Mouse (Mus musculus): ENCODE measurements around the gene Higd1b. TPM values are rescaled to one million over a fixed set of nuclear protein-coding genes. Genes with fewer than 3 reads are reported as not detected.

Gene Higd1b
- total and polyA plus RNA-seq, 2 experiments, result not detected

GRCm38 (mm10) chr11:102820432-102820831 lies 15.2 kb upstream of the Higd1b start:
- Histone ChIP-seq H3K4me3 (ENCODE audit: insufficient read depth, low read depth, low read length) (no peak overlapping the region), H3K27me3 (ENCODE audit: control insufficient read depth, insufficient read depth, low read length) (peaks cover 23% of the 10 kb centered on the region), H3K9ac (ENCODE audit: low read depth, low read length) (no peak overlapping the region), H3K36me3 (ENCODE audit: control insufficient read depth, insufficient read depth, low read length) (no peaks in the 10 kb centered on the region), H3K79me2 (ENCODE audit: control insufficient read depth, insufficient read depth, low read length) (no peaks in the 10 kb centered on the region), H3K27ac (replicated peaks; ENCODE audit: insufficient read depth, low read depth, low read length) (no peak overlapping the region), H3K4me1 (ENCODE audit: control insufficient read depth, insufficient read depth, low read length) (no peaks in the 10 kb centered on the region)
- DNase-seq (ENCODE audit: extremely low read depth, low read depth, low spot score), result no peak
- TF ChIP-seq CTCF (IDR thresholded peaks at IDR 0.05; ENCODE audit: low read depth, low read length), result no peak
- no peak for TF ChIP-seq POLR2A (IDR thresholded peaks at IDR 0.05; ENCODE audit: extremely low read depth, insufficient read depth, low read length)
- WGBS, result 33% methylated on average over 3 of the region's 3 CpGs

GRCm38 (mm10) chr11:102821231-102821630 lies 14.4 kb upstream of the Higd1b start:
- no peaks in the 10 kb centered on the region for H3K4me1 ChIP-seq (ENCODE audit: control insufficient read depth, insufficient read depth, low read length)
- H3K27me3 ChIP-seq (ENCODE audit: control insufficient read depth, insufficient read depth, low read length), result peaks cover 19% of the 10 kb centered on the region
- H3K79me2 ChIP-seq (ENCODE audit: control insufficient read depth, insufficient read depth, low read length), result no peaks in the 10 kb centered on the region
- H3K27ac ChIP-seq (replicated peaks; ENCODE audit: insufficient read depth, low read depth, low read length), result no peak overlapping the region
- H3K4me3 ChIP-seq (ENCODE audit: insufficient read depth, low read depth, low read length), result no peak overlapping the region
- no peak overlapping the region for H3K9ac ChIP-seq (ENCODE audit: low read depth, low read length)
- WGBS, result 50% methylated on average over 6 of the region's 6 CpGs
- DNase-seq (ENCODE audit: extremely low read depth, low read depth, low spot score), result no peak
- no peak for TF ChIP-seq CTCF (IDR thresholded peaks at IDR 0.05; ENCODE audit: low read depth, low read length)
- no peaks in the 10 kb centered on the region for H3K36me3 ChIP-seq (ENCODE audit: control insufficient read depth, insufficient read depth, low read length)

- Histone ChIP-seq H3K9ac (ENCODE audit: low read depth, low read length) (no peak overlapping the region), H3K27ac (replicated peaks; ENCODE audit: insufficient read depth, low read depth, low read length) (no peak overlapping the region), H3K79me2 (ENCODE audit: control insufficient read depth, insufficient read depth, low read length) (no peaks in the 10 kb centered on the region), H3K4me1 (ENCODE audit: control insufficient read depth, insufficient read depth, low read length) (no peaks in the 10 kb centered on the region), H3K4me3 (ENCODE audit: insufficient read depth, low read depth, low read length) (no peak overlapping the region), H3K36me3 (ENCODE audit: control insufficient read depth, insufficient read depth, low read length) (no peaks in the 10 kb centered on the region), H3K27me3 (ENCODE audit: control insufficient read depth, insufficient read depth, low read length) (peaks cover 5% of the 10 kb centered on the region)
- no peak for TF ChIP-seq POLR2A (IDR thresholded peaks at IDR 0.05; ENCODE audit: extremely low read depth, insufficient read depth, low read length)
- no peak for TF ChIP-seq CTCF (IDR thresholded peaks at IDR 0.05; ENCODE audit: low read depth, low read length)
- DNase-seq (ENCODE audit: extremely low read depth, low read depth, low spot score), result no peak
- 89% methylated on average over 2 of the region's 2 CpGs for WGBS
Observed at GRCm38 (mm10) chr11:102826476-102826875, 9.2 kb upstream of the Higd1b start.

GRCm38 (mm10) chr11:102827097-102827496 lies 8.6 kb upstream of the Higd1b start:
- TF ChIP-seq CTCF (IDR thresholded peaks at IDR 0.05; ENCODE audit: low read depth, low read length) (no peak), POLR2A (IDR thresholded peaks at IDR 0.05; ENCODE audit: extremely low read depth, insufficient read depth, low read length) (no peak)
- Histone ChIP-seq H3K9ac (ENCODE audit: low read depth, low read length) (no peak overlapping the region), H3K27ac (replicated peaks; ENCODE audit: insufficient read depth, low read depth, low read length) (no peak overlapping the region), H3K4me1 (ENCODE audit: control insufficient read depth, insufficient read depth, low read length) (no peaks in the 10 kb centered on the region), H3K27me3 (ENCODE audit: control insufficient read depth, insufficient read depth, low read length) (peaks cover 5% of the 10 kb centered on the region), H3K4me3 (ENCODE audit: insufficient read depth, low read depth, low read length) (no peak overlapping the region), H3K36me3 (ENCODE audit: control insufficient read depth, insufficient read depth, low read length) (no peaks in the 10 kb centered on the region), H3K79me2 (ENCODE audit: control insufficient read depth, insufficient read depth, low read length) (no peaks in the 10 kb centered on the region)
- no peak for DNase-seq (ENCODE audit: extremely low read depth, low read depth, low spot score)
- 65% methylated on average over 4 of the region's 4 CpGs for WGBS

- DNase-seq (ENCODE audit: extremely low read depth, low read depth, low spot score), result no peak
- Histone ChIP-seq H3K4me1 (ENCODE audit: control insufficient read depth, insufficient read depth, low read length) (no peaks in the 10 kb centered on the region), H3K27me3 (ENCODE audit: control insufficient read depth, insufficient read depth, low read length) (0 out of 2 replicates have a peak, but pooled peaks cover 2% of the 10 kb centered on the region), H3K4me3 (ENCODE audit: insufficient read depth, low read depth, low read length) (no peak overlapping the region), H3K36me3 (ENCODE audit: control insufficient read depth, insufficient read depth, low read length) (no peaks in the 10 kb centered on the region), H3K79me2 (ENCODE audit: control insufficient read depth, insufficient read depth, low read length) (no peaks in the 10 kb centered on the region), H3K9ac (ENCODE audit: low read depth, low read length) (no peak overlapping the region), H3K27ac (replicated peaks; ENCODE audit: insufficient read depth, low read depth, low read length) (no peak overlapping the region)
- TF ChIP-seq POLR2A (IDR thresholded peaks at IDR 0.05; ENCODE audit: extremely low read depth, insufficient read depth, low read length) (no peak), CTCF (IDR thresholded peaks at IDR 0.05; ENCODE audit: low read depth, low read length) (no peak)
- WGBS, result 68% methylated on average over 4 of the region's 4 CpGs
Observed at GRCm38 (mm10) chr11:102830276-102830675, 5.4 kb upstream of the Higd1b start.

- TF ChIP-seq POLR2A (IDR thresholded peaks at IDR 0.05; ENCODE audit: extremely low read depth, insufficient read depth, low read length) (no peak), CTCF (IDR thresholded peaks at IDR 0.05; ENCODE audit: low read depth, low read length) (no peak)
- H3K4me3 ChIP-seq (ENCODE audit: insufficient read depth, low read depth, low read length), result no peak overlapping the region
- no peak for DNase-seq (ENCODE audit: extremely low read depth, low read depth, low spot score)
- no peaks in the 10 kb centered on the region for H3K79me2 ChIP-seq (ENCODE audit: control insufficient read depth, insufficient read depth, low read length)
- no peak overlapping the region for H3K9ac ChIP-seq (ENCODE audit: low read depth, low read length)
- H3K27ac ChIP-seq (replicated peaks; ENCODE audit: insufficient read depth, low read depth, low read length), result no peak overlapping the region
- 0 out of 2 replicates have a peak, but pooled peaks cover 2% of the 10 kb centered on the region for H3K27me3 ChIP-seq (ENCODE audit: control insufficient read depth, insufficient read depth, low read length)
- H3K36me3 ChIP-seq (ENCODE audit: control insufficient read depth, insufficient read depth, low read length), result no peaks in the 10 kb centered on the region
- H3K4me1 ChIP-seq (ENCODE audit: control insufficient read depth, insufficient read depth, low read length), result no peaks in the 10 kb centered on the region
- WGBS, result 57% methylated on average over 18 of the region's 18 CpGs
Observed at GRCm38 (mm10) chr11:102832700-102833297, 2.9 kb upstream of the Higd1b start.

Measured in liver, adult 2 months (tissue).